Mouse (Mus musculus): Measurements from ENCODE around the gene Son.

Son gene

DNA sequence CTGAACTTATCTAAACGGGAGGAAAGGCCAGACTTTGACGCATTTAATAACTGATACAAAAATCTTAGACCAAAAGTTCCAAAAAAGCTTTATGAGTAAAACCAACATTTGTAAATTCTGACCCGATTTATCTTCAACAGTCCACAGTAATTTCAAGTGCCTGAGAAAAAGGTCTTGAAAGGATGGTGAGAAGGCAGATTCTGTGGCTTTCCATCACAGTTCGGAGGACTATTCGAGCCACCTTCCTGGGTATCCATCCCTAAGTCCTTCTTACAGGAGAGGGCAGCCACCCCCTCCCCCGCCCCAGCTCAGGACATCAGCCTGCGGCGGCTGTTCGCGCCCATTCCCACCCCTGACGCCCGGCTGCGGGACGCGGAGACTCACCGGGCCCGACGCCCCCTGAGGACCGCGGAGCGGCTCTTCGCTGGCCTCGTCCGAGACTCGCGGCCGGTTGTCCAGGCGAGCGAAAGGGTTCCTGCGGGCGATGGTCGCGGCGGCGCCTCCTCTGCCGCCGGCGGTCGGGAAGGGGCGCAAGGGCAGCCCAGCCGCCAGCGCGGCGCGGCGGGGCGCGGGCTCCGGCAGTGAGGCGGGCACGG, 40.8 kb downstream of the Son start:
- peak; percentile 35 for DNase-seq (ENCODE audit: low spot score)

DNA sequence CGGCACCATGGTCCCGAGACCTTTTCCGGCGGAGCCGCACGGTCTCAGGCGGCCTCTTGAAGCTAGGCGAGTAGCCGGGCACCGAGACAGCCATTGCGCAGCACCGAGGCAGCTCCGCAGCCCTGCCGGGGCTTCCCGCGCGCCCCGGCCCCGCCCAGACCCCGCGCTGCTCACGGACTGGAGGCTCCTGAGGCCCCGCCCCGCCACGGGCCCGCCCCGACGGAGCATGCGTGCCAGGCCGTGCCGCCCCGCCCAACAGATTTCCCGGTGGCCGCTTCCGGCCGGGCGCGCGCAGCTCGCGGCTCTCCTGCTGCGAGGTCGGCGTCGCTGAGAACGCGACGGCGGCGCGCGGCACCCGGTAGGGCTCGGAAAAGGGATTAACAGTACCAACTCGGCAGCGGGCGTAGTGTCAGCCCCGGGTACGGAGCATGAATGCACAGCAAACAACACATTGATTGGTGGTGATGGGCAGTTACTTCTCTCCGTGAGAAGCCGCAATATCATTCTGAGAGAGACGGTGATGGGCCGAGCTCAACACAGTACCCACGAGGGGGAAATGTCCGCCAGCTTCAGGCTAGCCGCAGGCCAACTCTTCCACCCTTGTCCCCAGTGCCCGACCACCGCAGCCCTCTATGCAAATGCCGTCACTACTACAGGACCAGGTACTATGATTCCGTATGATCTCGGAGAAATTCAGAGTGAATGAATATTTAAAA, 41.5 kb downstream of the Son start, which contains the start of gene Donson:
Donson (minus strand) TSS at position 152 of the 716 bp plus-strand sequence.
- DNase-seq (ENCODE audit: low spot score) = peak; percentile 95

- DNase-seq (ENCODE audit: low spot score) = no peak
These were observed 42.5 kb downstream of the Son start for GRCm38 (mm10) chr16:91689791-91690190.

GRCm38 (mm10) chr16:91694455-91695084, 47.3 kb downstream of the Son start:
- peak; percentile 93 for DNase-seq (ENCODE audit: low spot score)

DNA sequence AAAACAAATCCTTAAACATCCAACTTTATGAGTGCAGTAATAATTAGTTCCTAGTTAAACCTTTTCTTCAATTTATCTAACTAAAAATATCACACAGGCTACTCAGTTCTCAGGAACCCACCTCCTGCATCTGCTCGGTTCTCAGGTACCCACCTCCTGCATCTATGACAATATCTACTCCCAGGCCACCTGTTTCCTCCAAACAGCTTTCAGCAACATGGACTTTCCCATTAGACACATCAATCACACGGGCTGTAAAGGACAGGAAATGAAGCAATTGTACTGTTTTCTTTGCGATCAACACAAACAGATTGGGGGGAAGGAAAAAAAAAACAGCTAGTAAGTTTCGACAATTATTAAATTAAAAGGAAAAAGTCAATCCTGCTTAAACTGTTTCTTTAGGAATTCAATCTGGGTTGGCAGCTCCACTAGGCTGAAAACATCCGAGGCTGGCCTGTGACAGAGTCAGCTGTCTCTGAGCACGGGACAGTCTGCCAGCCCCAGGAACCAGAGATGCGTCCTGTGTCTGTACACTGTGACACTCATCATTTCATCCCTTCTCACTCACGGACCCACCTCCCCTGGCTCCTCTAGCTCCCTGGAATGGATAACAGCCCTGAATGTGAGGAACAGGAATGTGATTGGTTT, 47.9 kb downstream of the Son start:
- no peak for DNase-seq (ENCODE audit: low spot score)

DNA sequence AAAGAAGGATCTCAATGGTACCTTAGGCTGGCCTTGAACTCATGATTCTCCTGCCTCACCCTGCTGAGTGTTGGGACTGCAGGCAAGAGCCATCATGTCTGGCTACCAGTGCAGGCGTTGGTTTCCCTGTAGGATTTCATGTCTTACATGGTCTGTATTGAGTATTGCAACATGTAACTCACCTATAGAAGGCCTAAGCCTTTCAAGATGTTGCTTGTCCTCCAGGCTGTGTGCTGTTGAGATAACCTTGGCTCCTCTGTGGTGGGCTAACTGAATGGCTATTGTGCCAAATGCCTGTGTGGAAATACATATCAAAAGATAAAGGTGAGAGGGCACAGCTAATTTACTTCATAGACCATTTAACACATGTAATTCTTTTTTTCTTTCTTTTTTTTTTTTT, 51.7 kb downstream of the Son start:
- no peak for DNase-seq (ENCODE audit: low spot score)

DNA sequence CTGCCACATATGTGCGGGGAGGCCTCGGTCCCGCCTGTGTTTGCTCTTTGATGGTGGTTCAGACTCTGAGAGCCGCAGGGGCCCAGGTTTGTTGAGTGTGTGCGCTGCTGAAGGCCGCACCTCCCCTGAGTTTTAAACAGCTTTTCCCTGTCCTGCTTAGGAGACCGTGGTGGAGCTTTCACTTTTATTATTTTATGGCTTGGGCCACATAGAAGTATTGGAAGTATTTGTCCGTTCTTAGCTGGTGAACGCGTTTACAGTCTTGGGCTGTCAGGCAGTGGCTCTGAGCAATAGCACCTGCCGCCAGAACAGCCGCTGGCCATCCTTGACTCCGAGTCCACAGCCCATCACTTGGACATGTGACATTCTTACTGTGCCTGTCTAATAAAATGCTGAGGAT, 54.6 kb downstream of the Son start:
- DNase-seq (ENCODE audit: low spot score) = no peak

DNA sequence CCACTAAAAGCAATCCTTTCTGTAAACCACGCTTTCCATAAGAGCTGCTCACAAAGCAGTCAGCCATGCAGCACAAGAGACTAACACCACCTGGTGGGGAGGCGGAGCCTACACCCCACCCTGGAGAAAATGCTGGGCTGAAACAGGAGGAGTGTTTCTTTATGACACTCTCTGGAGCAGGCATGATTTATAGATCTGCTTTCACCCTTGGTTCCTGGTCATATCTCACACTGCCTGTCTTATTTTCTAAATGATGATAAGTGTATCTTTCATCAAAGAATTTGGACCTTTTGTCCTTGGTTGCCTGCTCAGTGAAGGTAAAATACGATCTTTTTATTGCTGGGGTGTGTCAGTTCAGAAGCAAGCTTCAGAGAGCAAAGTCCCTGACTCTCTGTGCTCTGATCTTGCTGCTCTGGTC, 55.5 kb downstream of the Son start:
- no peak for DNase-seq (ENCODE audit: low spot score)

- DNase-seq (ENCODE audit: low spot score) = peak; percentile 40
These were observed 57.5 kb downstream of the Son start for GRCm38 (mm10) chr16:91704603-91705340.

DNA sequence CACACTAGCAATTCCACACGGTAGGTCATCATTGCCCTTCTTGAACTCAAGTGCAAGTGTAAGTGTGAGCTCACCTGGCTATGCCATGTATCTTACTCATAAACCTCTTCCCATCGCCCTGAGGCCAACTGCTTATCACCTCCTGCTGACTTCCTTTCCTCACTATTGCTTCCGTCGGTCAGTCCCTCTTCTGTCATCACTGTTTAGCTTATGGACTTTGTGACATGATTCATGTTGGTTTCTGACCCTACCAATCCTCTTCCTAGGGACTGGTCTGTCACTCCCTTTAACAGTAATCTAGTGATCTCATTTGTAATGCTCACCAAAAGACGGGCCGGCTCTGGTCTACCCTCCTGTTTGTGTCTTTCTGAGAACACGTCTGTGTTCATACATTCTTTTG, 62.9 kb downstream of the Son start:
- DNase-seq (ENCODE audit: low spot score) = no peak

GRCm38 (mm10) chr16:91716927-91717349, 69.6 kb downstream of the Son start:
- DNase-seq (ENCODE audit: low spot score) = peak; percentile 52

- no peak for DNase-seq (ENCODE audit: low spot score)
These were observed 70.1 kb downstream of the Son start for GRCm38 (mm10) chr16:91717399-91717798.

- peak; percentile 77 for DNase-seq (ENCODE audit: low spot score)
These were observed 76.9 kb downstream of the Son start for GRCm38 (mm10) chr16:91724247-91724646.

DNA sequence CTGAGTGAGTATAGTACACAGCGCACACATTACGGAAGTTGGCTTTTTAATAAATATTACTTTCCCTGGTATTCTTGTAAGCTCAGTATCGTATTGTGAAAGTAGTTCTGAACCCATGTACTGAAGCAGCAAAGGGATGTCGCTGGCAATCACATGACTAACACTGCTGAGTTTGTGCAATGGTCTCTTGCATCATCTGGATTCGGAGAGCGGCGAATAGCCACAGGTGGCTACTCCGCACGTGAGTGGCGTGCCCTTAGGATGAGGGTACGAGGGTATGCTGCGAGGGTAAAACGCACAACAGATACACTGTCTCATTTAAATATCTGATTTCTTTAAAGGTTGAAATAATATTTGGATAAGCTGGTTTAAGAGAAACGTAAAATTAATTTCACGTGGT, 80.1 kb downstream of the Son start:
- no peak for DNase-seq (ENCODE audit: low spot score)

- peak; percentile 99 for DNase-seq (ENCODE audit: low spot score)
These were observed 81.1 kb downstream of the Son start, which contains the start of gene Cryzl1 for GRCm38 (mm10) chr16:91728123-91729065. Cryzl1 (minus strand) TSS chr16:91728975.
